Mouse (Mus musculus) forebrain, embryonic 10.5 days (tissue): Measurements from ENCODE around the gene Chd5. TPM values are rescaled to one million over a fixed set of nuclear protein-coding genes. Genes with fewer than 3 reads are reported as not detected.

Source experiments
- DNase-seq: peaks from one replicate; pipeline ENCODE4 v3.0.0-alpha.2; 2017; ENCODE audit warnings: low spot score; ENCODE audit errors: extremely low spot score
- H3K27ac ChIP-seq: fragments of 300-500 bp; sonication (generic); 2 replicates; pipeline ENCODE4 v1.5.1; 2016; ENCODE audit warnings: mild to moderate bottlenecking
- H3K27me3 ChIP-seq: fragments of 300-500 bp; sonication (generic); 2 replicates; pipeline ENCODE4 v1.6.1; 2016; ENCODE audit warnings: mild to moderate bottlenecking; ENCODE audit not compliant: poor library complexity, severe bottlenecking
- H3K36me3 ChIP-seq: fragments of 300-500 bp; sonication (generic); replicated peaks from 2 replicates; pipeline ENCODE4 v1.6.1; 2016; ENCODE audit warnings: mild to moderate bottlenecking, moderate library complexity
- H3K4me1 ChIP-seq: fragments of 300-500 bp; sonication (generic); 2 replicates; pipeline ENCODE4 v1.6.1; 2016
- H3K4me3 ChIP-seq: fragments of 300-500 bp; sonication (generic); 2 replicates; pipeline ENCODE4 v1.5.1; 2016; ENCODE audit warnings: mild to moderate bottlenecking, moderate library complexity
- H3K9me3 ChIP-seq: fragments of 300-500 bp; sonication (generic); 2 replicates; pipeline ENCODE4 v1.6.1; 2016; ENCODE audit warnings: mild to moderate bottlenecking, moderate library complexity
- WGBS: fragments of 180-500 bp; shearing (Covaris S2); methylation state at CpG from one replicate; pipeline ENCODE4 v1.1.7; 2016; 5-methylcytosine and 5-hydroxymethylcytosine counted together
- polyA plus RNA-seq: library from polyadenylated mRNA; unstranded; fragments of >200 nt; fragmentation: Nextera tagmentation; extraction: Ambion mirVana; gene quantifications from 2 replicates; pipeline ENCODE4 v1.2.1, GENCODE M21; 2016

Chd5 gene
- polyA plus RNA-seq, 1 experiment from 2014 or later: 0.31 TPM

DNA sequence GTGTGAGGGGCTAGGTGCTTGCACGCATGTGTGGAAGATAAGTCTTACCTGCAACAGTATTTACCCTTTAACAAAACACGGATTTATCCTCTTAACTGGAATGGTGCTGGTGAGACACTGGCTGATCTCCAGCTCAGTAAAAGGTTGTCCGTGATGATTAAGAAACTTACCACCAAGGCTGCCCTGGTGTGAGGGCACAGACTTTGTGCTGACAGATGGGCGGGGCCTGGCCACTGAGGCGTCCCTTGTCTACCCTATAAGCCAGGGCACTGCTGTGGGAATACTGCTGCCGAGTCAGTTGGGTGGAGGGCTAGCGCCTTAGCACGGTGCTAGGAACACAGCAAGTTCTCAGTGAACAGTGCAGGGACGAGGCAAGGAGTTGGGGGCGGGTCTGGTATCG is 36.4 kb upstream of the Chd5 start:
- no peak overlapping the region for H3K4me3 ChIP-seq
- DNase-seq: no peak
- H3K27ac ChIP-seq: no peak overlapping the region
- no peaks in the 10 kb centered on the region for H3K9me3 ChIP-seq
- peaks cover 16% of the 10 kb centered on the region for H3K4me1 ChIP-seq
- 75% methylated on average over 11 of the region's 11 CpGs for WGBS
- peaks cover 63% of the 10 kb centered on the region for H3K36me3 ChIP-seq
- H3K27me3 ChIP-seq: peaks cover 8% of the 10 kb centered on the region; the same call in 1 of the 2 replicates

DNA sequence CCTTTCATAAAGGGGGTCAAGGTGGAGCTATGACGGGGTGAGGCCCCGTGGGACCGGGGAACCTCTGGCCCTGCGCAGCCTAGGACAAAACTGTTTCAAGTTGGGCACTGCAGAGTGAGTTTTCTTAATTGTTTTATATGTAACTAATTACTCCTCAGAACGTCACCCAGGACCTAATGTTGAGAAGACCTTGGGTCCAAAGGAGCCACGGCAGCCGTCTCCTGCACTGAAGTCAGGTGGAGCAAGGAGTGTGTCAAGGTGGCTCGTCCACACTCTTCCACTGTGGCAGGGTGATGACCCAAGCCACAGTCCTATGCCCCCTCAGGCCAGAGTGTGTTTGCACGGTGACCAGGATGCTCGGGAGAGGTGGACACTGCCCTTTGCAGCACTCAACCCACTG is 35.3 kb upstream of the Chd5 start:
- Histone ChIP-seq H3K9me3 (no peaks in the 10 kb centered on the region), H3K27me3 (peaks cover 8% of the 10 kb centered on the region; the same call in 1 of the 2 replicates), H3K27ac (no peak overlapping the region), H3K4me1 (peaks cover 9% of the 10 kb centered on the region), H3K36me3 (peaks cover 67% of the 10 kb centered on the region), H3K4me3 (no peak overlapping the region)
- 91% methylated on average over 10 of the region's 10 CpGs for WGBS
- no peak for DNase-seq

DNA sequence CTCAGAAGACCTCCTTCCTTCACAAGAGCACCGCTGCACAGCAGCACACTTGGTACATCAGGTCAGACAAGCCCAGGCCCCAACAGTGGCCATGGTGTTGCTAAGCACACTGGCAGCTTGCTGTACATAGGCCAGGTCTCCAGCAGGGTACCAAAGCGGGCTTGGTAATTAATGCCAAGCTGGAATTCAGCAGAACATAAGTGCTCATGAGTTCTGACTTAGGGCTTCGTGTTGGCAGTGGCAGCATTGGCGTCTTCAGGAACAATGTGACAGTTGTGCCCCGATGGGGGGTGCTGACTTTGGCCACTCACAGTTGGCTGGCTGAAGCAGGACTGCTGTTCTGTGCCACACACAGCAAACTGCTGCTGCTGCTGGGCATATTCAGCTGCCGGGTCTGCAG is 33.8 kb upstream of the Chd5 start:
- H3K27me3 ChIP-seq: peaks cover 11% of the 10 kb centered on the region
- no peaks in the 10 kb centered on the region for H3K4me1 ChIP-seq
- peaks cover 70% of the 10 kb centered on the region for H3K36me3 ChIP-seq
- DNase-seq: no peak
- H3K9me3 ChIP-seq: no peaks in the 10 kb centered on the region
- 94% methylated on average over 6 of the region's 6 CpGs for WGBS
- H3K4me3 ChIP-seq: no peak overlapping the region
- H3K27ac ChIP-seq: no peak overlapping the region

DNA sequence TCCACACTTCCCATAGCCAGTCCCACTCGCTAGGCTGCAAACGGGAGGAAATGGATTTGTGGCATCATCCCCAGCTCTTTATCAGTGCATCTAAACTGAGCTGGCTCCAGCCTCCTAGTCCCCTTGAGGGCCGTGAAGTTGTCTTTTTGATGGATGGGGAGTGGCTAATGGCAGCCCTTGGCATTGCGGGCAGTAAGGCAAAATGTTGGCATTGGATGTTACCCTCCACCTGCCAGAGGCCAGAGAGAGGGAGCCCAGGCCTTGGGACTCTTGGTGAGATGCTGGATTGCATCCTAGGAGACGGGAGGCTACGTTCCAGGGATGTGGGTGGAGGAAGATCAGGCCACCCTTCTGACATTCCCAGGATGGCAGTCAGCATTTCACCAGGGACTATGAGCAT is 32.5 kb upstream of the Chd5 start:
- H3K27ac ChIP-seq: no peak overlapping the region
- H3K4me3 ChIP-seq: no peak overlapping the region
- no peaks in the 10 kb centered on the region for H3K4me1 ChIP-seq
- no peak for DNase-seq
- peaks cover 24% of the 10 kb centered on the region for H3K27me3 ChIP-seq
- WGBS: 93% methylated on average over 6 of the region's 6 CpGs
- peaks cover 57% of the 10 kb centered on the region for H3K36me3 ChIP-seq
- H3K9me3 ChIP-seq: no peaks in the 10 kb centered on the region

DNA sequence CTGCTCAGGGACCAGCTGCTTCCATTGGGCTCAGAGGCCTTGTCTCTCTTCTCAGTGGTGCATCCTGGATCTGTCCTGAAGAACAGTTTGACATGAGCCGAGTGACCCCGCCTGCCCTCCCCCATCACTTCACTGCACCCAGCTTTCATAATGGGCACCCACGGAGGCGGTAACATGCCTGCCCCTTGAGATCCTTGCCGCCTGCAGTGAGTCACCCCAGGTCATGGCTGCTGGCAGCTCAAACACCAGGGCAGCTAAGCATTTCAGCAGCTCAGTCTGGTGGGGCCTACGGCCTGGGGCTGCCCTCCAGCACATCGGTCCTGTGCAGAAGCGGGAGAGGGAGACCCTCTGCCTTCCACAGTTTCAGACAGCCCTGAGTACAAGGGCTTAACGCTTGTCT is 30.9 kb upstream of the Chd5 start:
- no peak overlapping the region for H3K27ac ChIP-seq
- peaks cover 42% of the 10 kb centered on the region for H3K36me3 ChIP-seq
- H3K4me1 ChIP-seq: peaks cover 9% of the 10 kb centered on the region
- H3K27me3 ChIP-seq: peaks cover 40% of the 10 kb centered on the region
- H3K9me3 ChIP-seq: no peaks in the 10 kb centered on the region
- WGBS: 81% methylated on average over 9 of the region's 9 CpGs
- DNase-seq: no peak
- no peak overlapping the region for H3K4me3 ChIP-seq

DNA sequence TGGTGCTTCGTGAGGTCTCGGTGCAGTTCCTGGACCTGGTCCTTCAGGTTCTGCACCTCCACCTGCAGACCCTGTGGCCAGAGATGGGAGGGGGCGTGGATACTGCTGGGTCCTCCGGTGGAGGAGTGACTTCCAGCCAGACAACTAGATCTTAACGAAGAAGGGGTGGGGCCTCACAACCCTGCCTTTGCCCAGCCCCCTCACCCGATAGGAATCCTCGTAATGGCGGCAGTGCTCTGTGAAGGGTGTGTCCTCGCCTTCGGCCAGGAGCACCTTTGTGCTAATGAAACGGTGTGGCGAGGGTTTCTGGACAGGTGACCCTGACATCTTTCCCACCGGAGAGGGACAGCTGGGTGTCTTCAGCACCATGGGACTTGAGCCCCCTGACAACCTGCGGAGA is 26.3 kb upstream of the Chd5 start:
- no peak overlapping the region for H3K27ac ChIP-seq
- peak overlapping the region; percentile 47; the same call in 1 of the 2 replicates for H3K4me3 ChIP-seq
- peaks cover 9% of the 10 kb centered on the region for H3K36me3 ChIP-seq
- H3K4me1 ChIP-seq: peaks cover 41% of the 10 kb centered on the region
- DNase-seq: no peak
- 3% methylated on average over 14 of the region's 14 CpGs for WGBS
- H3K27me3 ChIP-seq: peaks cover 86% of the 10 kb centered on the region
- H3K9me3 ChIP-seq: no peaks in the 10 kb centered on the region

DNA sequence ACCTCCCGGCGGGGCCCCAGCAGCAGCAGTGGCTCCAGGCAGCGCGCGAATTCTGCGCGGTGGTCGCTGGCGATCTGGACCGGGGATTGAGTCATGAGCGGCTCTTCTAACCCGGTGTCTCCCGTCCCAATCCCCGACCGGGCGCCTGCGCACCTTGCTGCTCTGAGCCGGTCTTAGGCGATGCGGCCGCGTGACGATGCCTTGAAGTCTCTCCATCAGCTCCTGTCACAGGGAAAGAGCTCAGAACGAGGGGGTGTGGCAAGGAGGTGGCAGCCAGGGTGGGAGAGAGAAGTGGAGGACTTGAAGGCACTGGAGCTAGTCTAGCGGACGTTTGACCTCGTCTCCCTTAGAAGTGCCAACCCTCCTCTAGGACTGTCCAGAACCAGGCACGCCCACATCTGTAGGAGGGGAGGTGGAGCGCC is 25.2 kb upstream of the Chd5 start:
- Histone ChIP-seq H3K4me3 (peak overlapping the region; percentile 47), H3K27me3 (peaks cover 97% of the 10 kb centered on the region), H3K27ac (0 out of 2 replicates have a peak overlapping the region, but pooled peaks have one; percentile 30), H3K9me3 (no peaks in the 10 kb centered on the region), H3K4me1 (peaks cover 44% of the 10 kb centered on the region), H3K36me3 (peaks cover 6% of the 10 kb centered on the region)
- 1% methylated on average over 29 of the region's 29 CpGs for WGBS
- no peak for DNase-seq

DNA sequence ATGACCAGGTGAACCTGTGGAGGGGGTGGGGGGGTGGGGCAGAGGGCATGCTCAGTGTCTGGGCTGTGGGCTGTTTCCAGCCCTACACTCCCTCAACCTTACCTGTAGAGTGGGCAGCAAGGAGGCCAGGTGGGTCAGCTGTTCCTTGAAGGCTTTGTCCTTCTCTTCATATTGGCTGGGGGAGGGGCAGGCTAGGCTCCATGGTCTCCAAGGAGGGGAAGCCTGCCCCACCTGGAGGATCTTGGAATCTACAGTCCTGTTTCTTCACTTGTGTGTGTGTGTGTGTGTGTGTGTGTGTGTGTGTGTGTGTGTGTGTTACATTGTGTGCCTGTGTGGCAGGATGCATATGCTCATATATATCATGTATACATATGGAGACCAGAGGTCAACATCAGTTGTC is 24.5 kb upstream of the Chd5 start:
- H3K4me1 ChIP-seq: peaks cover 51% of the 10 kb centered on the region
- peak overlapping the region; percentile 47 for H3K4me3 ChIP-seq
- H3K9me3 ChIP-seq: no peaks in the 10 kb centered on the region
- no peak for DNase-seq
- no peak overlapping the region for H3K27ac ChIP-seq
- H3K36me3 ChIP-seq: peaks cover 3% of the 10 kb centered on the region
- peaks cover 100% of the 10 kb centered on the region for H3K27me3 ChIP-seq

DNA sequence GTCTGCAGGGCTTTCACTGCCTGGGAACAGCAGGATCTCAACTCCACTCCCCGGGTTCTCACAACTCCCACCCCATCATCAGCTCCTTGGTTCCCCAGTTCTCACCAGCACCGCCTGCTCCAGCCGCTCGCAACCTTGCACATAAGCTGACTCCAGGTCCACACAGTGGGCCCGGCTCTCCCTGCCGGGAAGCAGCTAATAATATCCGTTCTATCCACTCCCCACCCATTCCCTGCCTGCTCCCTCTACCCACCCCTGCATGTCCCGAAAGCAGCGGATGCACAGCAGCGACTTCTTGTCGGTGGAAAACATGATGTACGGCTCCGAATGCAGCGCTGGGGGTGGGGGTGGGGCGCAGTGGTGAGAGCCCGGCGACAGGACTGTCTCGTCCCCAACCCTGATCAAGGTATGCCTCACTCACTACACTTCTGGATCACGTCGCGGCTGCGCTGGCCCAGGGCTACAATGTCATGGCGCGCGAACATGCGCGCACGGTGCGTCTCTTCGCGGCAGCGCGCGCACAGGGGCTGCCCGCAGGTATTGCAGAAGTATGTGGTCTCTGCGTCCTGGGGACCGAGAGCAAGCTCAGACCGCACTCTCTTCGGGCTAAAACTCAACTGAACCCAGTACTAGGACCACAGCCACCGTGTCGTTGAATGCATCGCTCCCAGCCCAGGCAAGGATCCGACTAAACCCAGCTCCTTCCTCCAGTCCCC is 22.8 kb upstream of the Chd5 start:
- H3K4me3 ChIP-seq: peak overlapping the region; percentile 41
- no peak for DNase-seq
- under 1% methylated on average over 43 of the region's 43 CpGs for WGBS

DNA sequence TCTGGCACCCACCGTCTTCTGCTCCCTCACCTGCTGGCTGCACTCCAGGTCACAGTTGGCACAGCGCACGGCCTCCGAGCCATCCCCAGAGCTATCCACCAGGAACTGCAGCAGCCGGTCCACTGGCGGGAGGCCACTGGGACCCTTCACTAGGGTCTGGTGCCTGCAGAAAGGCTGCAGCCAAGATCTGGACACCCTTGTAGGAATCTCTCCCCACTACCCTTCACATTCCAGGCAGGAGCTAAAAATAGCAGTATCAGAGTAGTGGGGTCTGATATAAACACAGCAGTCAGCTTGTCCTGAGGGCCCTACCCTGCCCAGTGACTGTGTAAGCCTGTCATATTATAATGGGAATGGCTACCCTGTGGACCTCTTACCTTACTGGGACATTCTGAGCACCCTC is 20.8 kb upstream of the Chd5 start:
- no peaks in the 10 kb centered on the region for H3K36me3 ChIP-seq
- H3K9me3 ChIP-seq: no peaks in the 10 kb centered on the region
- H3K4me3 ChIP-seq: no peak overlapping the region
- H3K27ac ChIP-seq: no peak overlapping the region
- peaks cover 64% of the 10 kb centered on the region for H3K27me3 ChIP-seq
- 85% methylated on average over 6 of the region's 6 CpGs for WGBS
- DNase-seq: no peak
- H3K4me1 ChIP-seq: peaks cover 48% of the 10 kb centered on the region

More for the DNA sequence above, 22.8 kb upstream of the Chd5 start:
- no peak overlapping the region for H3K27ac ChIP-seq
- peaks cover 84% of the 10 kb centered on the region for H3K27me3 ChIP-seq
- peaks cover 53% of the 10 kb centered on the region for H3K4me1 ChIP-seq
- H3K9me3 ChIP-seq: no peaks in the 10 kb centered on the region
- H3K36me3 ChIP-seq: no peaks in the 10 kb centered on the region

DNA sequence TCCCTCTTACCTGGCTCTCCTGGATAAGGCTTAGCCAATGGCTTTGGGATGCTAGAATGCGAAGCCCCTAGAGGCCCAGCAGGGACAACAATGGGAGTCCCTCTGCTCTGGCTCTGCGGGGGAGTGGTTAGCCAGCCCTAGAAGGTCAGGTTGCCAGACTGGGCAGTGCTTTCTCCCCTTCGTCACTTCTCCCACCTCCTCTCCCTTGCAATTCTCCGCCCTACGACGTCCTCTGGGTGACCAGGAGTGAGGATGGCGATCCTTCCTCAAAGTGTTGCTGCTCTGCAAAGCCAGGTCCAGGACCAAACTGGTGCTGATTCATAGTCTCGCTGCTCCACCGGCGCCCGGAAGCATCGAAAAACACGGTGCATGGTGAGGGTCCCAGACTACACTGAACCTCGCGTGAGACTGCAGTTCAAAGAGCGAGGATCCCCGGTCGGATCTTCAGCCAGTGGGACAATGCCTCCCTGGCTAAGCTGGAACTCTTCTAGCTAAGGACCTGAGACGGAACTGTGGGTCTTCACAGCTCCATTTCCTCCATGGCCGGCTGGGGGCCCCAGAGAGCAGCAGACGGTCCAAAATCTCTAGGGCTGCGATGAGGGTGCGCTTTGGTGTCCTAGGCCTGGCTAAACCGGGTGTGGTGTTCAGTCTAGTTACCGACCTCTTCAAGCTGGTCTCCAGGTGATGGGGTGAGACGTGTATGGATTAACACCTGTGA is 19.8 kb upstream of the Chd5 start, which contains the start of gene Rnf207:
TSS of gene Rnf207 (minus strand) at position 477 of the 718 bp plus-strand sequence.
- Histone ChIP-seq H3K27me3 (peaks cover 54% of the 10 kb centered on the region), H3K4me1 (peaks cover 38% of the 10 kb centered on the region), H3K27ac (peak within 1 kb of the TSS; percentile 41; the same call in 1 of the 2 replicates), H3K36me3 (no peaks in the 10 kb centered on the region), H3K4me3 (peak within 1 kb of the TSS; percentile 42), H3K9me3 (no peaks in the 10 kb centered on the region)
- WGBS: 2% methylated on average over 26 of the region's 26 CpGs
- DNase-seq: peak; percentile 64

DNA sequence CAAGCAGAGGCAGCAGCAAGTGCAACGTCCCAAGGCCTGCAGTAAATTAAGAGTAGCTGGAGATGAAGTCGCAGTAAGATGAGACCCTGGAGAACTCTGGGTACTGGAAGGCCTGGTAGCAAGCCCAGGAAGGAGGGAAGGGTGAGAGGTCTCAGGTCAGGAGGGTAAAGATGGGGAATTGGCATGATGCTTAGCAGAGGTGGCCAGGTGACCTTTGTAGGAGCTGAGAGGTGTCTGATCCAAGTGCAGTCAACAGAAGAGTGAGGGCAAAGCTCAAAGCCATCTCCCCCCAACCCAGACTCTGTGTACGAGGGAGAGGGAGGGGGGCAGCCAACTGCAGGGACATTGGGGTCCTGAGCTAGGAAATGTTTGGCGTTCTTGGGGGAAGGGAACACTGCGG is 17.0 kb upstream of the Chd5 start:
- H3K9me3 ChIP-seq: no peaks in the 10 kb centered on the region
- DNase-seq: no peak
- peaks cover 26% of the 10 kb centered on the region for H3K27me3 ChIP-seq
- no peak overlapping the region for H3K4me3 ChIP-seq
- peaks cover 18% of the 10 kb centered on the region for H3K4me1 ChIP-seq
- no peak overlapping the region for H3K27ac ChIP-seq
- H3K36me3 ChIP-seq: no peaks in the 10 kb centered on the region
- 63% methylated on average over 5 of the region's 5 CpGs for WGBS
